Mouse (Mus musculus): ENCODE results near the gene Med28.

Med28 gene

GRCm38 (mm10) chr5:45519960-45520808, at the start of gene Med28:
Gene Med28 (plus strand): TSS chr5:45520229.
- peak; percentile 96 for DNase-seq

GRCm38 (mm10) chr5:45472880-45473450, 47.1 kb upstream of the Med28 start:
- peak; percentile 71 for DNase-seq

GRCm38 (mm10) chr5:45473521-45473920, 46.5 kb upstream of the Med28 start:
- DNase-seq, result no peak

- DNase-seq, result peak; percentile 88
Measured at GRCm38 (mm10) chr5:45474215-45474614, 45.8 kb upstream of the Med28 start.

GRCm38 (mm10) chr5:45474758-45475157, 45.3 kb upstream of the Med28 start:
- no peak for DNase-seq

- no peak for DNase-seq
Measured at GRCm38 (mm10) chr5:45475771-45476170, 44.3 kb upstream of the Med28 start.

GRCm38 (mm10) chr5:45476288-45476687, 43.7 kb upstream of the Med28 start:
- DNase-seq, result no peak

- DNase-seq, result no peak
Measured at GRCm38 (mm10) chr5:45477601-45478000, 42.4 kb upstream of the Med28 start.

- DNase-seq, result no peak
Measured at GRCm38 (mm10) chr5:45480066-45480465, 40.0 kb upstream of the Med28 start.

- DNase-seq, result no peak
Measured at GRCm38 (mm10) chr5:45481125-45481524, 38.9 kb upstream of the Med28 start.

GRCm38 (mm10) chr5:45482607-45483006, 37.4 kb upstream of the Med28 start:
- DNase-seq, result peak; percentile 26

GRCm38 (mm10) chr5:45483654-45484053, 36.4 kb upstream of the Med28 start:
- DNase-seq, result no peak

GRCm38 (mm10) chr5:45491776-45492175, 28.3 kb upstream of the Med28 start:
- DNase-seq, result no peak

GRCm38 (mm10) chr5:45493191-45494092, 26.6 kb upstream of the Med28 start, which contains the start of gene Lap3:
Gene Lap3 (plus strand): TSS chr5:45493374.
- peak; percentile 100 for DNase-seq

GRCm38 (mm10) chr5:45494093-45494755, 25.8 kb upstream of the Med28 start:
- peak; percentile 42 for DNase-seq

- peak; percentile 67 for DNase-seq
Measured at GRCm38 (mm10) chr5:45495429-45495975, 24.5 kb upstream of the Med28 start.

GRCm38 (mm10) chr5:45496042-45496441, 24.0 kb upstream of the Med28 start:
- DNase-seq, result no peak

- DNase-seq, result no peak
Measured at GRCm38 (mm10) chr5:45496479-45496878, 23.6 kb upstream of the Med28 start.

- DNase-seq, result no peak
Measured at GRCm38 (mm10) chr5:45496930-45497550, 23.0 kb upstream of the Med28 start.

GRCm38 (mm10) chr5:45497564-45497963, 22.5 kb upstream of the Med28 start:
- no peak for DNase-seq

- DNase-seq, result no peak
Measured at GRCm38 (mm10) chr5:45510071-45510470, 10.0 kb upstream of the Med28 start.

- DNase-seq, result no peak
Measured at GRCm38 (mm10) chr5:45512908-45513307, 7.1 kb upstream of the Med28 start.
